Mouse (Mus musculus): Measurements from ENCODE around the gene Sub1. TPM values are rescaled to one million over a fixed set of nuclear protein-coding genes. Genes with fewer than 3 reads are reported as not detected.

The Sub1 gene
- polyA plus RNA-seq, 1 experiment from 2014 or later, result 637 TPM

GRCm38 (mm10) chr15:12032512-12032911, 35.7 kb upstream of the Sub1 start:
- WGBS, result 90% methylated on average over 3 of the region's 3 CpGs
- H3K9me3 ChIP-seq (replicated peaks; ENCODE audit: control insufficient read depth, low read length), result no peaks in the 10 kb centered on the region
- no peak for ATAC-seq (ENCODE audit: insufficient read depth, low FRiP score)
- H3K4me3 ChIP-seq (replicated peaks; ENCODE audit: low read length), result no peak overlapping the region
- no peaks in the 10 kb centered on the region for H3K4me1 ChIP-seq (ENCODE audit: control insufficient read depth, insufficient read depth, low read length)
- H3K4me2 ChIP-seq (ENCODE audit: low read depth, low read length), result no peak overlapping the region
- no peaks in the 10 kb centered on the region for H3K36me3 ChIP-seq (ENCODE audit: control insufficient read depth, insufficient read depth, low read length)
- no peak overlapping the region for H3K9ac ChIP-seq (ENCODE audit: low read length)
- H3K27me3 ChIP-seq (ENCODE audit: control insufficient read depth, insufficient read depth, low read length), result no peaks in the 10 kb centered on the region
- H3K27ac ChIP-seq (ENCODE audit: low read length), result no peak overlapping the region

- no peak overlapping the region for H3K4me2 ChIP-seq (ENCODE audit: low read depth, low read length)
- no peaks in the 10 kb centered on the region for H3K9me3 ChIP-seq (replicated peaks; ENCODE audit: control insufficient read depth, low read length)
- H3K4me1 ChIP-seq (ENCODE audit: control insufficient read depth, insufficient read depth, low read length), result no peaks in the 10 kb centered on the region
- no peaks in the 10 kb centered on the region for H3K36me3 ChIP-seq (ENCODE audit: control insufficient read depth, insufficient read depth, low read length)
- no peak overlapping the region for H3K9ac ChIP-seq (ENCODE audit: low read length)
- no peak overlapping the region for H3K4me3 ChIP-seq (replicated peaks; ENCODE audit: low read length)
- WGBS, result 87% methylated on average over 8 of the region's 8 CpGs
- ATAC-seq (ENCODE audit: insufficient read depth, low FRiP score), result no peak
- H3K27me3 ChIP-seq (ENCODE audit: control insufficient read depth, insufficient read depth, low read length), result no peaks in the 10 kb centered on the region
- H3K27ac ChIP-seq (ENCODE audit: low read length), result no peak overlapping the region
Measured at GRCm38 (mm10) chr15:12031861-12032260, 35.1 kb upstream of the Sub1 start.

GRCm38 (mm10) chr15:12030221-12030620, 33.4 kb upstream of the Sub1 start:
- Histone ChIP-seq H3K36me3 (ENCODE audit: control insufficient read depth, insufficient read depth, low read length) (no peaks in the 10 kb centered on the region), H3K9ac (ENCODE audit: low read length) (no peak overlapping the region), H3K9me3 (replicated peaks; ENCODE audit: control insufficient read depth, low read length) (no peaks in the 10 kb centered on the region), H3K4me2 (ENCODE audit: low read depth, low read length) (no peak overlapping the region), H3K27ac (ENCODE audit: low read length) (no peak overlapping the region), H3K4me1 (ENCODE audit: control insufficient read depth, insufficient read depth, low read length) (no peaks in the 10 kb centered on the region), H3K4me3 (replicated peaks; ENCODE audit: low read length) (no peak overlapping the region), H3K27me3 (ENCODE audit: control insufficient read depth, insufficient read depth, low read length) (no peaks in the 10 kb centered on the region)
- 78% methylated on average over 4 of the region's 4 CpGs for WGBS
- no peak for ATAC-seq (ENCODE audit: insufficient read depth, low FRiP score)

- H3K4me3 ChIP-seq (replicated peaks; ENCODE audit: low read length), result no peak overlapping the region
- H3K4me1 ChIP-seq (ENCODE audit: control insufficient read depth, insufficient read depth, low read length), result no peaks in the 10 kb centered on the region
- no peak overlapping the region for H3K27ac ChIP-seq (ENCODE audit: low read length)
- no peak overlapping the region for H3K9ac ChIP-seq (ENCODE audit: low read length)
- no peak overlapping the region for H3K4me2 ChIP-seq (ENCODE audit: low read depth, low read length)
- H3K9me3 ChIP-seq (replicated peaks; ENCODE audit: control insufficient read depth, low read length), result no peaks in the 10 kb centered on the region
- 72% methylated on average over 3 of the region's 3 CpGs for WGBS
- ATAC-seq (ENCODE audit: insufficient read depth, low FRiP score), result no peak
- no peaks in the 10 kb centered on the region for H3K27me3 ChIP-seq (ENCODE audit: control insufficient read depth, insufficient read depth, low read length)
- no peaks in the 10 kb centered on the region for H3K36me3 ChIP-seq (ENCODE audit: control insufficient read depth, insufficient read depth, low read length)
Measured at GRCm38 (mm10) chr15:12027807-12028206, 31.0 kb upstream of the Sub1 start.

GRCm38 (mm10) chr15:12026932-12027450, 30.2 kb upstream of the Sub1 start:
- Histone ChIP-seq H3K4me2 (ENCODE audit: low read depth, low read length) (no peak overlapping the region), H3K27ac (ENCODE audit: low read length) (no peak overlapping the region), H3K36me3 (ENCODE audit: control insufficient read depth, insufficient read depth, low read length) (no peaks in the 10 kb centered on the region), H3K9ac (ENCODE audit: low read length) (no peak overlapping the region), H3K4me1 (ENCODE audit: control insufficient read depth, insufficient read depth, low read length) (no peaks in the 10 kb centered on the region), H3K4me3 (replicated peaks; ENCODE audit: low read length) (no peak overlapping the region), H3K27me3 (ENCODE audit: control insufficient read depth, insufficient read depth, low read length) (no peaks in the 10 kb centered on the region), H3K9me3 (replicated peaks; ENCODE audit: control insufficient read depth, low read length) (no peaks in the 10 kb centered on the region)
- WGBS, result 87% methylated on average over 5 of the region's 5 CpGs
- no peak for ATAC-seq (ENCODE audit: insufficient read depth, low FRiP score)

- H3K27me3 ChIP-seq (ENCODE audit: control insufficient read depth, insufficient read depth, low read length), result no peaks in the 10 kb centered on the region
- H3K27ac ChIP-seq (ENCODE audit: low read length), result no peak overlapping the region
- no peak overlapping the region for H3K9ac ChIP-seq (ENCODE audit: low read length)
- no peak overlapping the region for H3K4me2 ChIP-seq (ENCODE audit: low read depth, low read length)
- no peaks in the 10 kb centered on the region for H3K9me3 ChIP-seq (replicated peaks; ENCODE audit: control insufficient read depth, low read length)
- H3K4me1 ChIP-seq (ENCODE audit: control insufficient read depth, insufficient read depth, low read length), result no peaks in the 10 kb centered on the region
- no peak for ATAC-seq (ENCODE audit: insufficient read depth, low FRiP score)
- no peaks in the 10 kb centered on the region for H3K36me3 ChIP-seq (ENCODE audit: control insufficient read depth, insufficient read depth, low read length)
- no peak overlapping the region for H3K4me3 ChIP-seq (replicated peaks; ENCODE audit: low read length)
- WGBS, result 78% methylated on average over 5 of the region's 5 CpGs
Measured at GRCm38 (mm10) chr15:12026026-12026425, 29.2 kb upstream of the Sub1 start.

GRCm38 (mm10) chr15:12025341-12025740, 28.6 kb upstream of the Sub1 start:
- Histone ChIP-seq H3K9ac (ENCODE audit: low read length) (no peak overlapping the region), H3K4me1 (ENCODE audit: control insufficient read depth, insufficient read depth, low read length) (no peaks in the 10 kb centered on the region), H3K27ac (ENCODE audit: low read length) (no peak overlapping the region), H3K4me2 (ENCODE audit: low read depth, low read length) (no peak overlapping the region), H3K4me3 (replicated peaks; ENCODE audit: low read length) (no peak overlapping the region), H3K9me3 (replicated peaks; ENCODE audit: control insufficient read depth, low read length) (no peaks in the 10 kb centered on the region), H3K36me3 (ENCODE audit: control insufficient read depth, insufficient read depth, low read length) (no peaks in the 10 kb centered on the region), H3K27me3 (ENCODE audit: control insufficient read depth, insufficient read depth, low read length) (no peaks in the 10 kb centered on the region)
- WGBS, result 62% methylated on average over 10 of the region's 10 CpGs
- ATAC-seq (ENCODE audit: insufficient read depth, low FRiP score), result no peak

GRCm38 (mm10) chr15:12024791-12025268, 28.0 kb upstream of the Sub1 start:
- H3K4me3 ChIP-seq (replicated peaks; ENCODE audit: low read length), result no peak overlapping the region
- no peak overlapping the region for H3K9ac ChIP-seq (ENCODE audit: low read length)
- H3K9me3 ChIP-seq (replicated peaks; ENCODE audit: control insufficient read depth, low read length), result no peaks in the 10 kb centered on the region
- no peaks in the 10 kb centered on the region for H3K27me3 ChIP-seq (ENCODE audit: control insufficient read depth, insufficient read depth, low read length)
- WGBS, result 44% methylated on average over 14 of the region's 14 CpGs
- no peak overlapping the region for H3K27ac ChIP-seq (ENCODE audit: low read length)
- no peaks in the 10 kb centered on the region for H3K36me3 ChIP-seq (ENCODE audit: control insufficient read depth, insufficient read depth, low read length)
- H3K4me2 ChIP-seq (ENCODE audit: low read depth, low read length), result no peak overlapping the region
- no peak for ATAC-seq (ENCODE audit: insufficient read depth, low FRiP score)
- H3K4me1 ChIP-seq (ENCODE audit: control insufficient read depth, insufficient read depth, low read length), result no peaks in the 10 kb centered on the region

GRCm38 (mm10) chr15:12019443-12019842, 22.7 kb upstream of the Sub1 start:
- no peaks in the 10 kb centered on the region for H3K27me3 ChIP-seq (ENCODE audit: control insufficient read depth, insufficient read depth, low read length)
- no peak overlapping the region for H3K9ac ChIP-seq (ENCODE audit: low read length)
- ATAC-seq (ENCODE audit: insufficient read depth, low FRiP score), result no peak
- H3K27ac ChIP-seq (ENCODE audit: low read length), result no peak overlapping the region
- H3K4me3 ChIP-seq (replicated peaks; ENCODE audit: low read length), result no peak overlapping the region
- H3K4me1 ChIP-seq (ENCODE audit: control insufficient read depth, insufficient read depth, low read length), result no peaks in the 10 kb centered on the region
- H3K36me3 ChIP-seq (ENCODE audit: control insufficient read depth, insufficient read depth, low read length), result no peaks in the 10 kb centered on the region
- no peaks in the 10 kb centered on the region for H3K9me3 ChIP-seq (replicated peaks; ENCODE audit: control insufficient read depth, low read length)
- no peak overlapping the region for H3K4me2 ChIP-seq (ENCODE audit: low read depth, low read length)
- 86% methylated on average over 14 of the region's 14 CpGs for WGBS

- Histone ChIP-seq H3K27me3 (ENCODE audit: control insufficient read depth, insufficient read depth, low read length) (no peaks in the 10 kb centered on the region), H3K27ac (ENCODE audit: low read length) (no peak overlapping the region), H3K36me3 (ENCODE audit: control insufficient read depth, insufficient read depth, low read length) (no peaks in the 10 kb centered on the region), H3K4me3 (replicated peaks; ENCODE audit: low read length) (no peak overlapping the region), H3K9ac (ENCODE audit: low read length) (no peak overlapping the region), H3K4me2 (ENCODE audit: low read depth, low read length) (no peak overlapping the region), H3K9me3 (replicated peaks; ENCODE audit: control insufficient read depth, low read length) (no peaks in the 10 kb centered on the region), H3K4me1 (ENCODE audit: control insufficient read depth, insufficient read depth, low read length) (no peaks in the 10 kb centered on the region)
- ATAC-seq (ENCODE audit: insufficient read depth, low FRiP score), result no peak
- WGBS, result 84% methylated on average over 6 of the region's 6 CpGs
Measured at GRCm38 (mm10) chr15:12018428-12018757, 21.6 kb upstream of the Sub1 start.
